Comparison of ENCODE assay signal across 1 mouse cellular context in genomic region chr9:44396684-44397411, GRCm38 (mm10).
TF ChIP-seq lines count a peak whose summit lies in the region.

TSS of gene Slc37a4 (plus strand) at chr9:44396852.

TF ChIP-seq in CH12.LX, 34 proteins besides CTCF, POLR2A, EP300 and RAD21 (continued from another document):
- TF ChIP-seq IRF4 (IDR thresholded peaks at IDR 0.05; ENCODE audit: low read depth, low read length) (peak; percentile 8), ETS1 (conservative IDR thresholded peaks at IDR 0.05; ENCODE audit: low read depth, low read length) (0 out of 2 replicates have a peak, but pooled peaks have one; percentile 23), E2F4 (IDR thresholded peaks at IDR 0.05; ENCODE audit: insufficient replicate concordance, low read depth, low read length) (no peak), MAZ (IDR thresholded peaks at IDR 0.05; ENCODE audit: low read depth, low read length) (no peak), UBTF (IDR thresholded peaks at IDR 0.05; ENCODE audit: low read depth, low read length) (no peak), HCFC1 (IDR thresholded peaks at IDR 0.05; ENCODE audit: low read depth, low read length) (peak; percentile 64), MEF2A (IDR thresholded peaks at IDR 0.05; ENCODE audit: borderline replicate concordance, low read depth, low read length) (peak; percentile 60; the same call in 1 of the 2 replicates)
